Mouse (Mus musculus): Measurements from ENCODE around the gene Tnfrsf21. TPM values are rescaled to one million over a fixed set of nuclear protein-coding genes. Genes with fewer than 3 reads are reported as not detected.

Gene Tnfrsf21
- polyA plus RNA-seq, 1 experiment = 2.6 TPM

- H3K4me3 ChIP-seq = no peak overlapping the region
- H3K27me3 ChIP-seq (ENCODE audit: control insufficient read depth, insufficient read depth, insufficient read length) = no peaks in the 10 kb centered on the region
- H3ac ChIP-seq (ENCODE audit: control insufficient read depth, insufficient read length) = no peak overlapping the region
- no peaks in the 10 kb centered on the region for H3K36me3 ChIP-seq (ENCODE audit: control insufficient read depth, insufficient read depth)
- TF ChIP-seq USF1 (IDR thresholded peaks at IDR 0.05; ENCODE audit: low read depth) (no peak), MAX (IDR thresholded peaks at IDR 0.05; ENCODE audit: low read depth) (no peak), CEBPB (IDR thresholded peaks at IDR 0.05; ENCODE audit: insufficient read depth, poor library complexity, severe bottlenecking) (no peak), E2F4 (IDR thresholded peaks at IDR 0.05; ENCODE audit: insufficient read depth) (no peak), REST (IDR thresholded peaks at IDR 0.05; ENCODE audit: insufficient read depth, insufficient read length) (no peak), SRF (IDR thresholded peaks at IDR 0.05; ENCODE audit: control insufficient read depth, insufficient read length, low read depth) (no peak), TCF3 (IDR thresholded peaks at IDR 0.05; ENCODE audit: insufficient read length, low read depth) (no peak), POLR2AphosphoS2 (IDR thresholded peaks at IDR 0.05; ENCODE audit: insufficient read length, low read depth) (no peak), POLR2A (IDR thresholded peaks at IDR 0.05; ENCODE audit: insufficient read length, low read depth) (no peak), TCF12 (IDR thresholded peaks at IDR 0.05; ENCODE audit: insufficient read depth, poor library complexity, severe bottlenecking) (no peak), MYOG (IDR thresholded peaks at IDR 0.05; ENCODE audit: control insufficient read depth in 1 of 3, insufficient read depth in 1 of 3, insufficient read length in 2 of 3, low read depth in 2 of 3) (no peak), MYOD1 (IDR thresholded peaks at IDR 0.05; ENCODE audit: control insufficient read depth in 1 of 3, insufficient read length in 2 of 3, low read depth in 2 of 3) (no peak)
- H3K4me2 ChIP-seq (ENCODE audit: low read depth) = no peak overlapping the region
- H3K79me2 ChIP-seq (ENCODE audit: control insufficient read depth, insufficient read depth) = no peaks in the 10 kb centered on the region
These were observed 9.7 kb downstream of the Tnfrsf21 start for GRCm38 (mm10) chr17:43025819-43026593.

- H3K4me3 ChIP-seq = no peak overlapping the region
- no peak for TF ChIP-seq REST (IDR thresholded peaks at IDR 0.05; ENCODE audit: insufficient read depth, insufficient read length)
- TF ChIP-seq CEBPB (IDR thresholded peaks at IDR 0.05; ENCODE audit: insufficient read depth, poor library complexity, severe bottlenecking) = no peak
- TF ChIP-seq MYOG (IDR thresholded peaks at IDR 0.05; ENCODE audit: control insufficient read depth in 1 of 3, insufficient read depth in 1 of 3, insufficient read length in 2 of 3, low read depth in 2 of 3) = no peak
- TF ChIP-seq POLR2AphosphoS2 (IDR thresholded peaks at IDR 0.05; ENCODE audit: insufficient read length, low read depth) = no peak
- no peak for TF ChIP-seq E2F4 (IDR thresholded peaks at IDR 0.05; ENCODE audit: insufficient read depth)
- TF ChIP-seq TCF3 (IDR thresholded peaks at IDR 0.05; ENCODE audit: insufficient read length, low read depth) = no peak
- TF ChIP-seq SRF (IDR thresholded peaks at IDR 0.05; ENCODE audit: control insufficient read depth, insufficient read length, low read depth) = no peak
- no peak for TF ChIP-seq POLR2A (IDR thresholded peaks at IDR 0.05; ENCODE audit: insufficient read length, low read depth)
- TF ChIP-seq TCF12 (IDR thresholded peaks at IDR 0.05; ENCODE audit: insufficient read depth, poor library complexity, severe bottlenecking) = no peak
These were observed 10.4 kb downstream of the Tnfrsf21 start for GRCm38 (mm10) chr17:43026708-43027107.

GRCm38 (mm10) chr17:43029546-43029945, 13.2 kb downstream of the Tnfrsf21 start:
- Histone ChIP-seq H3K27me3 (ENCODE audit: control insufficient read depth, insufficient read depth, insufficient read length) (no peaks in the 10 kb centered on the region), H3K4me3 (no peak overlapping the region), H3K4me2 (ENCODE audit: low read depth) (no peak overlapping the region), H3K36me3 (ENCODE audit: control insufficient read depth, insufficient read depth) (no peaks in the 10 kb centered on the region), H3ac (ENCODE audit: control insufficient read depth, insufficient read length) (no peak overlapping the region), H3K79me2 (ENCODE audit: control insufficient read depth, insufficient read depth) (no peaks in the 10 kb centered on the region)
- no peak for TF ChIP-seq SRF (IDR thresholded peaks at IDR 0.05; ENCODE audit: control insufficient read depth, insufficient read length, low read depth)
- TF ChIP-seq REST (IDR thresholded peaks at IDR 0.05; ENCODE audit: insufficient read depth, insufficient read length) = no peak
- no peak for TF ChIP-seq USF1 (IDR thresholded peaks at IDR 0.05; ENCODE audit: low read depth)
- TF ChIP-seq MYOD1 (IDR thresholded peaks at IDR 0.05; ENCODE audit: control insufficient read depth in 1 of 3, insufficient read length in 2 of 3, low read depth in 2 of 3) = no peak
- TF ChIP-seq POLR2A (IDR thresholded peaks at IDR 0.05; ENCODE audit: insufficient read length, low read depth) = no peak
- no peak for TF ChIP-seq CEBPB (IDR thresholded peaks at IDR 0.05; ENCODE audit: insufficient read depth, poor library complexity, severe bottlenecking)
- TF ChIP-seq TCF12 (IDR thresholded peaks at IDR 0.05; ENCODE audit: insufficient read depth, poor library complexity, severe bottlenecking) = no peak
- no peak for TF ChIP-seq TCF3 (IDR thresholded peaks at IDR 0.05; ENCODE audit: insufficient read length, low read depth)
- TF ChIP-seq POLR2AphosphoS2 (IDR thresholded peaks at IDR 0.05; ENCODE audit: insufficient read length, low read depth) = no peak
- TF ChIP-seq E2F4 (IDR thresholded peaks at IDR 0.05; ENCODE audit: insufficient read depth) = no peak
- no peak for TF ChIP-seq MAX (IDR thresholded peaks at IDR 0.05; ENCODE audit: low read depth)
- no peak for TF ChIP-seq MYOG (IDR thresholded peaks at IDR 0.05; ENCODE audit: control insufficient read depth in 1 of 3, insufficient read depth in 1 of 3, insufficient read length in 2 of 3, low read depth in 2 of 3)

More at GRCm38 (mm10) chr17:43026708-43027107, 10.4 kb downstream of the Tnfrsf21 start:
- no peak overlapping the region for H3ac ChIP-seq (ENCODE audit: control insufficient read depth, insufficient read length)
- no peaks in the 10 kb centered on the region for H3K36me3 ChIP-seq (ENCODE audit: control insufficient read depth, insufficient read depth)
- no peak overlapping the region for H3K4me2 ChIP-seq (ENCODE audit: low read depth)
- H3K79me2 ChIP-seq (ENCODE audit: control insufficient read depth, insufficient read depth) = no peaks in the 10 kb centered on the region
- H3K27me3 ChIP-seq (ENCODE audit: control insufficient read depth, insufficient read depth, insufficient read length) = no peaks in the 10 kb centered on the region

- no peaks in the 10 kb centered on the region for H3K36me3 ChIP-seq (ENCODE audit: control insufficient read depth, insufficient read depth)
- H3K79me2 ChIP-seq (ENCODE audit: control insufficient read depth, insufficient read depth) = no peaks in the 10 kb centered on the region
- H3K4me2 ChIP-seq (ENCODE audit: low read depth) = no peak overlapping the region
- no peak overlapping the region for H3K4me3 ChIP-seq
- no peak overlapping the region for H3ac ChIP-seq (ENCODE audit: control insufficient read depth, insufficient read length)
- TF ChIP-seq MAX (IDR thresholded peaks at IDR 0.05; ENCODE audit: low read depth) = no peak
- TF ChIP-seq USF1 (IDR thresholded peaks at IDR 0.05; ENCODE audit: low read depth) = no peak
- no peak for TF ChIP-seq MYOD1 (IDR thresholded peaks at IDR 0.05; ENCODE audit: control insufficient read depth in 1 of 3, insufficient read length in 2 of 3, low read depth in 2 of 3)
- no peak for TF ChIP-seq CEBPB (IDR thresholded peaks at IDR 0.05; ENCODE audit: insufficient read depth, poor library complexity, severe bottlenecking)
- TF ChIP-seq REST (IDR thresholded peaks at IDR 0.05; ENCODE audit: insufficient read depth, insufficient read length) = no peak
- no peak for TF ChIP-seq POLR2A (IDR thresholded peaks at IDR 0.05; ENCODE audit: insufficient read length, low read depth)
- TF ChIP-seq SRF (IDR thresholded peaks at IDR 0.05; ENCODE audit: control insufficient read depth, insufficient read length, low read depth) = no peak
- TF ChIP-seq TCF12 (IDR thresholded peaks at IDR 0.05; ENCODE audit: insufficient read depth, poor library complexity, severe bottlenecking) = no peak
- TF ChIP-seq E2F4 (IDR thresholded peaks at IDR 0.05; ENCODE audit: insufficient read depth) = no peak
- TF ChIP-seq POLR2AphosphoS2 (IDR thresholded peaks at IDR 0.05; ENCODE audit: insufficient read length, low read depth) = no peak
- TF ChIP-seq TCF3 (IDR thresholded peaks at IDR 0.05; ENCODE audit: insufficient read length, low read depth) = no peak
- TF ChIP-seq MYOG (IDR thresholded peaks at IDR 0.05; ENCODE audit: control insufficient read depth in 1 of 3, insufficient read depth in 1 of 3, insufficient read length in 2 of 3, low read depth in 2 of 3) = no peak
- no peaks in the 10 kb centered on the region for H3K27me3 ChIP-seq (ENCODE audit: control insufficient read depth, insufficient read depth, insufficient read length)
These were observed 13.9 kb downstream of the Tnfrsf21 start for GRCm38 (mm10) chr17:43030290-43030689.

All from myocyte (in vitro differentiated cells).